Mouse (Mus musculus) stomach, postnatal 0 days (tissue): Measurements from ENCODE around the gene Camkk1.

Source experiments
- CTCF ChIP-seq: IDR thresholded peaks from 2 replicates; pipeline ENCODE4 v1.5.1; 2016; ENCODE audit warnings: antibody characterized with exemption, low read depth, mild to moderate bottlenecking, moderate library complexity
- EP300 ChIP-seq: optimal IDR thresholded peaks from 2 replicates; pipeline ENCODE3; 2016; ENCODE audit warnings: antibody characterized with exemption

GRCm38 (mm10) chr11:73007113-73007512 lies 11.7 kb upstream of the Camkk1 start:
- TF ChIP-seq EP300 = no peak
- no peak for TF ChIP-seq CTCF
